Mouse (Mus musculus): Measurements from ENCODE around the gene Ppm1h.
"Not testable (repeated sequence)": the region's sequence is repeated elsewhere in the genome, so short reads cannot be mapped to it uniquely, and the experiment has no call there.

The Ppm1h gene

GRCm38 (mm10) chr10:122891461-122891860, 212.9 kb downstream of the Ppm1h start:
- DNase-seq (ENCODE audit: inconsistent ontology term) = peak; percentile 98

DNA sequence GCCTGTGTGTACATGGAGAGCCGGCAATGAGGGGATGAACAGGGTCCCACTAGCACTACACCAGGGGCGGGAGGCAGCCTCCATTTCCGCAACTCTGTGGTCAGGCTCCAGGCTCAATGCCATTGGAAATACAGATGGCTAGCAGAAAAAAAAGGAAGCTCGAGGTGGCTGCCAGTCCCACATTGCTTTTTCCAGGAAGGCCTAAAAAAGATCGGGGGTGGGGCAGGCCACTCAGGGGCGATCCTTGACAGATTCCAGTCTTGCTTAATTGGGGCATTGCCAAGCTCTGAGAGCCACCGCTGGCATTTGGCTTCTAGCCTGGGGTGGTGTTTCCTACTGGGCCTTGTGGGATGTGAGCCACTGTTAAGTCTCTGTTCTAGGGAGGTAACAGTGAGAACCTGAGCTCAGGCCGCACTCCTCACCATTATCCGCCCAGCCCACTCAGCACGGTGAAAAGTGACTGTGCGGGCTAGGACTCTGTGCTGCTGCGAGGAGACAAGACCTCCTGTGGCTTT, 216.1 kb downstream of the Ppm1h start:
- DNase-seq (ENCODE audit: inconsistent ontology term) = peak; percentile 97

GRCm38 (mm10) chr10:122895121-122895770, 216.7 kb downstream of the Ppm1h start:
- DNase-seq (ENCODE audit: inconsistent ontology term) = no peak

GRCm38 (mm10) chr10:122899971-122900370, 221.4 kb downstream of the Ppm1h start:
- no peak for DNase-seq (ENCODE audit: inconsistent ontology term)

GRCm38 (mm10) chr10:122900466-122900865, 221.9 kb downstream of the Ppm1h start:
- DNase-seq (ENCODE audit: inconsistent ontology term) = no peak

DNA sequence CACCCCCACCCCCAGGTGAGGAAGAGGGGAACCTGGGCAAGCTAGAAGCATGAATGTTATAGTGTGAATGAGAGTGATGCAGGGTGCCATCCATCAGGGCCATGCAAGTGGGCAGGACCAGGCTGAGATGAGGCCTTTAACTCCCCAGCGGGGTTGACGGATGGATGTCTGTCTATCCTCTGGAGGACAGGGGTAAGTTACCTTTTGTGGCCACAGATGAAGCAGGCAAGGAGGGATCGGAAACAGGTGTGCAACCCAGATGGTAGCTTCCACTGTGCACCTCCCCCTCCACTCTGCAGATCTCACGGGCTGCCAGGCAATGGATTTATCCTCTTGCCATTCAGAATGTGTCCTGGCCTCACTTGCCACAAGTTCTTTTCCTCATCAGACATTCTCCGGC, 222.8 kb downstream of the Ppm1h start:
- no peak for DNase-seq (ENCODE audit: inconsistent ontology term)

DNA sequence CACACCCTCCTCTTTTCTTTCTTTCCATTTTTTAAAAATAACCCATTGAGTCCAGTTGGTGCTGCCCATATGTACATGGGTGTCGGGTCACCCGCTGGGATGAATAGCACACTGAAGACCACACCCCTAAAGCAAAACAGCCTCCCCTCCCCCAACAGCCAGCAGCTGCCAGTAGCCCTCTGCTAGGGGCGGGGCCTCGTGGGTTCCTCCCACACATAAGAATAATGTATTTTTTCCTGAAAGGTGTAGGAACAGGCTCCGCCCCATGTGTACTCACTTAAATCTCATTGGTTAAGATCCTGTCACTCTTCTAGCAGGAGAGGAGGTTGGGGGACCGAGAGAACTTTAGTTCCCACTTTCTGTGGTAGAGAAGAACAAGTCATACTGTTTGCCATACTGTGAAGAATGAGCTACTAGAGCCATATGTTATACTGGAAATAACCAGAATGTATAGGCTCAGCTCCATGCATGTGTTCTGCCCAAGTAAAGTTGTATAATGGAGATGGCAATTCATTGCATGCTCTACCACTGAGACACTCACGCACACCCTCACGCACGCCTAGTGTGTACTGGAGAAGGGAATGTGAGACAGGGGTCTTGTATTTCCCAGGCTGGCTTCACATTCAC, 231.0 kb downstream of the Ppm1h start:
- DNase-seq (ENCODE audit: inconsistent ontology term) = no peak

DNA sequence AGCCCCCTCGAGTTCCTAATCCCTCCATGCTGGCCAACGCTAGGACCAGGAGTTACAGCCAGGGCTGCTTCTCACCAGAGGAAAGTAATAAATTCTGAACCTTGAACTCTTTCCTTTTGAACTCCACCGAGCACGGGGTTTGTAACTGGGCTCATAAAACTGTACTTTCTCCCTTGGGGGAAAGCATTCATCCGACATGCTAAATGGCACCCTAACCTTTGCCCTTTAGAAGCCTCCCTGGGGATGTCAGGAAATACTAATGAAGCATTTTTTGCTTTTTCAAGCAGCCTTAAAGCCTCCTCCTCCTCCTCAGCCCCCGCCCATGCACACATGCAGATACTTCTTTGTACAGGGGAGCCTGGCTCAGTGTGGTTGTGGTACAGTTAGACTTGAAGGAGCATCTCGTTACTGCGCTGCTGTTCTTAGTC, 232.2 kb downstream of the Ppm1h start:
- no peak for DNase-seq (ENCODE audit: inconsistent ontology term)

GRCm38 (mm10) chr10:122911668-122912067, 233.1 kb downstream of the Ppm1h start:
- DNase-seq (ENCODE audit: inconsistent ontology term) = no peak

DNA sequence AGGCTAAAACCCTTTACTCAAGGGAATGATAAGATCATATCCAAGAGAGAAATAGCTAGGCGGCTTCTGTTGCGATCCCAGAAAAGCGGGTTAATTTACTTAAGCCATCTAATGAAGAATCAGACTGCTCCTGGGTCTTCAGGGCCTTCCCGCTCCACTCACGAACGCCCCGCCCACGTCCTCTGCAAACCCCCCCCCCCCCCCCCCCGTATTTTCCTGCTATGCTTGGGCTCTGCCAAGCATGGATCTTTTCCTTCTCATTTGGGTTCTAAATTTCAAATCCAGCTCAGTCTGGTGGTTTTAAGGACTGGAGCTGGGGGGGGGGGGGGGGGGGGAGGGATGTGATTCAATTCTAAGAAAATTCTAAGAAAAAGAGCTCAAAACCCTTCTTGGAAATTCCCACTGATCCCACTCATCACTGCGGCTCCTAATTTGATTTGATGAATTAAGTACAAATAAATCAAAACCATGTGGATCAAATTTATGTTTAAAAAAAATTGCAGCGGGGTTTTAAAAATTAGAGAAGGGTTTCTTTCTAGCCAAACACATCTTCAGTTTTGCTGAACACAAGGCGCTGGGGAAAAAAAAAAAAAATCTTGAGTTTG, 233.6 kb downstream of the Ppm1h start:
- no peak for DNase-seq (ENCODE audit: inconsistent ontology term)

GRCm38 (mm10) chr10:122912701-122913368, 234.3 kb downstream of the Ppm1h start:
- DNase-seq (ENCODE audit: inconsistent ontology term) = peak; percentile 94

DNA sequence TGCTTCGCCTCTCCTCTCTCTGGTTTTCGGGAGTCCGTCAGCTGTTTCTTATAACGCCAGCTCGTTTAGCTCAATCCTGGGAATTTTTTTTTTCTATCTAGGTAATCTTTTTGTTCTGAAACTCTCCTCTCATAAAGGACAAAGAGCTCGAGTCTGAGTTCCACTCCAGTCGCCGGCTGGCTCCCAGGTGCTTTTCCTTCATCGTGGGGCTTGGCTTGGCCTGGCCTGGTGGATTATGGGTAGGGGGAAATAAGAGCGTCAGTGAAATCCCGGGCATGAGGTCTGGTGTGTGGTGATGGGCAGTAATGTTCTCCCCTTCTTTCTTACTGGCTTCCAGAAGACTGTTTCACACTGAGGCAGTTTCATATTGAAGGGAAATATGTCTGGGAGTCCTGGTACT, 234.8 kb downstream of the Ppm1h start:
- no peak for DNase-seq (ENCODE audit: inconsistent ontology term)

DNA sequence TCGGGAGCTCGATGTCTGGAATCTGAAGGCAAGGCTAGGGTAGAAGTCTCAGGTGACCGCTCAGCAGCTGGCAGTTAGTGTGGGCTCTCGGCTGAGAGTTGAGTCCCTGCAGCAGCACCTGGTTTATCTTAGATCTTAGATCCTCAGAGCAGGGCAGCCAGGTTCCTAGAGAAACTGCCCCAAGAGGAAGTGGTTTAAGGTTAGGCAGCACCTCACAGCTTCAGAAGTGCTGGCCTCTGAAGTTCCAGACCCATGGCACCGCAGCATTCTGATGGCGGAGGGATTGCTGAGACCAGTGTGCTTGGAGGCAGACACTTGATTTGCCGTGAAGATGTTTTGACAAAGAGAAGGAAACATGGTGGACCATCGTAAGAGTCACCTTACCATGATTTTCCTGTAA, 237.3 kb downstream of the Ppm1h start:
- DNase-seq (ENCODE audit: inconsistent ontology term) = no peak

DNA sequence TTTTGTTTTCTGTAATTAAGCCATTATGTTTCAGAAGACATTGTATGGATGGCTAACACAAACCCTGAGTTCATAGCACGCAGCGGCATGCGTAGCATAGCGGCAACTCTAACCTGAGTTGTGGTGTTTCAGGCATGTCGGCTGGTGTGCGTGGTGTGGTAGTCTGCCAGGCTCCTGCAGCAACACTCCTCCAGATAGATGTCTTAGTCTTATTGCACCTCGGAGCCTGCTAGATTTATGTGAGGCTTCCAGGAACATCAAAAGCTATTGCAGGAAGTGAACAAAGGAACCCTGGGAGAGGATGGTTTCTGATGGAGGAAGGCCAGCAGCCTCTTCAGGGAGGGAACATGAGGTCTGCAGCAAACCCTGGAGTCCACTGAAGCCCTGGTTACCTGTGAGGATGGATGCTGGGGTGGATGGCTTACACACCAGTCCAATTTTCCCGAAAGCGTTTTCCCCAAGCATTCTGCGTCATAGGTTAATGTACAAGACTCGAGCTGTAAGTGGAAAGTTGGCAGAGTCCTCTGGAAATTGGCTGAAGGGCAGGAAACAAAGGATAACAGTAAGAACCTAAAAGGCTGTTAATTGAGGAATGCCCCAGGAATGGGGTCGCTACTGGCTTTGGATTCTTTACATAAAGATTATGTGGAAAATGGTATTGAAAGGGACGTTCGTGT, 239.2 kb downstream of the Ppm1h start:
- DNase-seq (ENCODE audit: inconsistent ontology term) = peak; percentile 37

GRCm38 (mm10) chr10:122918325-122918694, 239.7 kb downstream of the Ppm1h start:
- DNase-seq (ENCODE audit: inconsistent ontology term) = no peak

- no peak for DNase-seq (ENCODE audit: inconsistent ontology term)
These were observed 240.2 kb downstream of the Ppm1h start for GRCm38 (mm10) chr10:122918754-122919153.

DNA sequence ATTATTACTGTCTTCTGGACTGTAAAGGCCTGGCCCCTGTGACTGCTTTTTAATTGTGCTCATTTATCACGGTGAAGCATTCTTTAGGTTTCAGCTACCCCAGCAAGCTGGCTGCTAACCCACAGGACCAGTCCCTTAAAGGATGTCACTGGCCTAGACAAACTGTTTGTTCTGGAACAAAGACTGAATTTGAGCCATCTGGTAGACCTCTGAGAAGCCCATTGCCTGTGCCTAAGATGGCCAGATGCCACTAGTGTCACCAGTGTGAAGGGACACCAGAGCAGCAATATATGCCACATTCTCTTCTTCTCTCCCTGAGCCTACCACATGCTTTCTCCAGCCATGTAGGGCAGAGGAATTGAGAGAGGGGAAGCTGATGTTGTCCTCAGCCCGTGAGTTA, 240.9 kb downstream of the Ppm1h start:
- no peak for DNase-seq (ENCODE audit: inconsistent ontology term)

DNA sequence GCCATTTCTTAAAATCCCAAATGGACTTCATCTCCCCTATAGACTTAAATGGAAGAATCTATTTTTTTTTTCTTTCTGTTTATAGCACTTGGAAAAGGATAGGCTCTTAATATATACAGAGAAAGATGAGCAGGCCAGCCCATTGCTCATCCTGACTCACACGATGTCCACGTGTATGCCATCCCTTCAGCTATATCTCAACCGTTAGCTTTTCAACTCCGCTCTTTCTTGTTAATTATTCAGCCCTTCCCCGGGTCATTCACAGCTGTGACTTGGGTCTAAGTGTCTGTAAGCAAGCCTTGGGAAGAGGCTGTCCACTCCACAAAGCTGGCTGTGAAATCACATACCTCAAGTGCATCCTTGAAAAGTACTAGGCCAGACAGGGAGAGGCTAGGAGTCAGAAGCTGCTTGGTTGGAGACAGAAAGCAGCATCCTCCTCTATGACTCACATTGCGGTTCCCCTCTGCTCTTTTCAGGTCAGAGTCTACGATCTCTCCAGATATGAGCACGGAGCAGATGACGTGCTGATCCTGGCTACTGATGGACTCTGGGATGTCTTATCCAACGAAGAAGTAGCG, 241.7 kb downstream of the Ppm1h start:
- DNase-seq (ENCODE audit: inconsistent ontology term) = peak; percentile 78

DNA sequence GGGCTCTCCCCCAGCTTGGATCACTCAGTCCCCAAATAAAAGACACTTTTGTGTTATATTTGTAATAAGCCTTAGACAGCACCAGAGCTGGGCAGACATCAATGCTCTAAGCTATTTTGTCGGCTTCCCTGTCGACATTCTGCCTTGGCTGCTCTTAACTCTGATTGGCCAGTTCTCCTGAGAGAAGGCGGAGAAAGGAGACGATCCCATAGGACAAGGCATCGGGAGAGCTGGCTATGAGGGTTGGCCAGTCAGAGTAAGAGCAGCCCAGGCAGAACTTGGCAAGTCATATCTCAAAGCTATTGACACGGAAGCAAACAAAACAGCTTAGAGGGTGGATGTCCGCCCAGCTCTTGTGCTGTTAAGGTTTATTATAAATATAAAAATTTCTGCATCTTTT, 243.7 kb downstream of the Ppm1h start:
- DNase-seq (ENCODE audit: inconsistent ontology term) = no peak

DNA sequence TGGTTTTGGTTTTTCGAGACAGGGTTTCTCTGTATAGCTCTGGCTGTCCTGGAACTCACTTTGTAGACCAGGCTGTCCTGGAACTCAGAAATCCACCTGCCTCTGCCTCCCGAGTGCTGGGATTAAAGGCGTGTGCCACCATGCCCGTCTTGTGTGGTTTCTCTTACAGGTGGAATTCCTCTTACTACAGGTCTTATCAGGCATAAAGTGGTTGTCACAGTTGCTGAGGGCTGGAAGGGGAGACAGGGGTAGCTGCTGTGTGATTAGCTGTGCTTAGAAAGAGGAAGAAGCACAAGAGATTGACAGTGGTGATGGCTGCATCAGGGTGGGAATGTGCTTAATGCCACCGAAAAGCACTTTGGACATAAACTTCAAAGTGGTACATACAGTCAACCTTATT, 246.0 kb downstream of the Ppm1h start:
- not testable (repeated sequence) for DNase-seq (ENCODE audit: inconsistent ontology term)

- no peak for DNase-seq (ENCODE audit: inconsistent ontology term)
These were observed 247.7 kb downstream of the Ppm1h start for GRCm38 (mm10) chr10:122926275-122926674.

DNA sequence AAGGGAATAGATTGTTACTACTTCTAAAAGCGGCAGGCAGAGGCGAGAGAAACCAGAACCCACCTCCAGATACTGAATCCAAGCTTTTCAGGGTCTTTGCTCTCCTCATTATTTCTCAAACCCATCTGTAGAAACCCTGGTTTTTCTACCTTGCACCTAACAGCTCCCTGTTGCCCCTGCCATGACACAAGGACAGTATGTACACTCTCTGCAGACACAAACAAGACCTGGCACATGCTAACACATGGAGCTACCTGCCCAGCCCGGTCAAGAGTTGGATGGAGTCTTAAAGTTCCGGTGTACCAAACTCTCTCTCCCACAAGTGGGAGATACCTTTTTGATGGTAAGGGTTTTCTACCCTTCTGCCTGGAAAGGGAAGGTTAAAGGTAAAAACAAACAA, 252.0 kb downstream of the Ppm1h start:
- no peak for DNase-seq (ENCODE audit: inconsistent ontology term)

Measured in Muller cell, postnatal 12 days (primary cell).